Mouse (Mus musculus): ENCODE measurements around the gene Olfr9. TPM values are rescaled to one million over a fixed set of nuclear protein-coding genes. Genes with fewer than 3 reads are reported as not detected.

Olfr9 gene
- 2.8 TPM for total RNA-seq (2023)

GRCm38 (mm10) chr10:128989131-128989530, at the start of gene Olfr9:
Gene Olfr9, plus strand, starts transcription at chr10:128989431.

DNA sequence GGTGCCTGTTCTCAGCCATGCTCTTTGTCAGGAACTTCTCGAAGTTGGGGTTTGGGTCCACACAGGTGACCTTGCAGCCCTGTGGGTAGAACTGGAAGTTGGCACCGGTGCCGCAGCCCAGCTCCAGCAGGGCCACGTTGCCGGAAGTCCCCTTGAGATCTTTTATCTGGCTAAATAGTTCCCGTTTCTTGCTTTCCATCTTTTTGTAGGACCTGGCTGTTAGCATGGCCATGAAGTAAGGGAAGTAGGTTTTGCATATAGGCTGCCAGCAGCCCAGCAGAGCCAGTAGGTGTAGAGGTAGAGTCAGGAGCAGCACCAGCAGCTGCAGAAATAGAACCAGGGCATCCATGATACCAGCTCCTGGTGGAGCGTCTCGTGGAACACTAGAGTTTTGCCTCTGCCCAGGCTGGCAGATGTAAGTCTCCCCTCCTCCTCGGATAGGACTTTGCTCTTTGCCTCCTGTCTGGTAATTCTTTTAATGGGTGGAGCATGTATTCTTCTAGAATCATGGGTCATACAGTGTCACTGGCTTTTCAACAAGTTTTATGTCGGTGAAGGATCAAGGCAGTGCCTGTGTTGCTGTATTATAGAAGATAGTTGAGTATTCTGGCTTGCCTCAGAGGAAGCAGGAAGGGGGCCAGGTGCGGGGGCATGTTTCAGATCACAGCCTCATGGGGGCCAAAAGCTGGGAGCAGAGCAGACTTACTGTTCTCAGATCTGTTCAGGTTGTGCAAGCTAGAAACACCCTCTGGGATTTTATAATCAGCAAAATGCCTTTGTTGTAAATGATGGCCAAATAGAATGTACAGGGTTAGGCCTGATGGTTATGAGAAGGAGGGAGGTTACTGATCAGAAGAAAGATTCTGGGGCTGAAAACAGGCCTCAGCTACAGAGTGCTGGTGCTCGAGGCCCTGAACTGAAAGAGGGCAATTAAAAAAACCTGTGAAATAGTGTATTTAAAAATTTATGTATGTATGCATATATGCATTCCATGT, 28.3 kb upstream of the Olfr9 start, which contains the start of gene Mettl7b:
Gene Mettl7b, minus strand, starts transcription at position 399 of the 995 bp plus-strand sequence.

DNA sequence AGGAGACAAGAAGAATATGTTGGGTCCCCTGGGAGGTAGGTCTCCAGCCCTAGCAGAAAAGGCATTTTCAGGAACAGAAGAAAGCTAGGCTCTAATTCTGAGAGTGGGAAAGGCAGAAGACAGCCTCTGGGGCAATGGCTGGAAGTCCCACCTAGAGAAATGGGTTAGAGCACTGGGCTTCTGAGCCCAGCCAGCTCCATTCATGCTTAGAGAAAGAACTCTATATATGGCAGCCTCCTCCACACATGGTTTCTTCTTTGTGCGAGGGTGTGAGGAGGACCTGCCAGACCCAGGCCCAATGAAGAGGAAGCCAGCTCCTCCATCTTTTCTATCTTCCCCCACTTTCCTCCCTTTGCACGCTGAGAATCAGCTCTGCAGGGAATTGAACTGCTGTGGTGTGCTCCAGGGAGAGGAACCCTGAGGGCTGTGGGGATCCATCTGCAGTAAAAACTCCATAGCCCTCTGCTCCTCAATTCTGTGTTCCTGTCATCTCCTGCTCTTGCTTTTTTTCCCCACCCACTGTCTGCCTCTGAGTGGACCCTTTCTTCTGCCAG, 21.1 kb downstream of the Olfr9 start, which contains the start of gene Olfr763:
Gene Olfr763, plus strand, starts transcription at position 504 of the 554 bp plus-strand sequence.

DNA sequence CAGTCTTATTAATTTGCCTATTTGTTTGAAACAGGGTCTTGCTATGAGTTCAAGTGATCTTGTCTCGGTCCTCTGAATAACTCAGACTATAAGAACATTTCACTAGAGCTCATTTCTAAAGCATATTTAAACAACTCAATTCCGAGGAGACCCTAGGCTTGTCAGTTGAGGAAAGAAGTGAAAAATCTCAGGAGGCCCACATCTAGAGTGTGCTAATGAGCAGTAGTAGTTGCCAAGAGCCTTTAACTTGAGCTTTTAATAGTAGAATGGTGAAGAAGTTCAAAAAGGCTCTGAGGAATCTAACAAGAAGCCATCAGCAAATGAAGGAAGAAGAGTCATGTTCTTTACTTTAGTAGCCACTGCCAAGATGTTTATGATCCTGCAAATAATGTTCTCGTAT, 50.6 kb downstream of the Olfr9 start, which contains the start of gene Olfr764-ps1:
Gene Olfr764-ps1, minus strand, starts transcription at position 101 of the 400 bp plus-strand sequence.

Other genes with a start within 250 kb of the Olfr9 start
- 936 TPM for gene Dgka, start 244.6 kb upstream of the Olfr9 start, total RNA-seq (2023)
- 69.8 TPM for gene Pym1, start 241.5 kb upstream of the Olfr9 start, total RNA-seq (2023)
- 0.83 TPM for gene Mmp19, start 198.5 kb upstream of the Olfr9 start, total RNA-seq (2023)
- gene Dnajc14, start 185.4 kb upstream of the Olfr9 start, total RNA-seq (2023), result 64.0 TPM
- 7.8 TPM for gene Tmem198b, start 185.1 kb upstream of the Olfr9 start, total RNA-seq (2023)
- gene Sarnp, start 172.1 kb upstream of the Olfr9 start, total RNA-seq (2023), result 42.1 TPM
- 16.0 TPM for gene Ormdl2, start 167.8 kb upstream of the Olfr9 start, total RNA-seq (2023)
- gene Gdf11, start 97.7 kb upstream of the Olfr9 start, total RNA-seq (2023), result 11.5 TPM
- gene Cd63, start 88.4 kb upstream of the Olfr9 start, total RNA-seq (2023), result 2.3 TPM
- 12.7 TPM for gene Rdh5, start 66.5 kb upstream of the Olfr9 start, total RNA-seq (2023)
- gene Bloc1s1, start 65.4 kb upstream of the Olfr9 start, total RNA-seq (2023), result 54.9 TPM
- gene Itga7, start 55.6 kb upstream of the Olfr9 start, total RNA-seq (2023), result 8.2 TPM
- gene Mettl7b, start 28.4 kb upstream of the Olfr9 start, total RNA-seq (2023), result not detected
- not detected for gene Olfr763, start 21.4 kb downstream of the Olfr9 start, total RNA-seq (2023)
- not detected for gene Olfr764-ps1, start 50.5 kb downstream of the Olfr9 start, total RNA-seq (2023)
- not detected for gene Olfr765, start 60.6 kb downstream of the Olfr9 start, total RNA-seq (2023)
- not detected for gene Olfr766-ps1, start 79.5 kb downstream of the Olfr9 start, total RNA-seq (2023)
- not detected for gene Olfr767, start 93.5 kb downstream of the Olfr9 start, total RNA-seq (2023)
- not detected for gene Olfr768, start 109.9 kb downstream of the Olfr9 start, total RNA-seq (2023)
- not detected for gene Olfr769, start 128.4 kb downstream of the Olfr9 start, total RNA-seq (2023)
- not detected for gene Olfr770, start 149.6 kb downstream of the Olfr9 start, total RNA-seq (2023)
- not detected for gene Olfr771, start 175.3 kb downstream of the Olfr9 start, total RNA-seq (2023)
- gene Olfr772, start 188.5 kb downstream of the Olfr9 start, total RNA-seq (2023), result not detected
- gene Olfr773, start 198.0 kb downstream of the Olfr9 start, total RNA-seq (2023), result not detected
- not detected for gene Olfr774, start 246.8 kb downstream of the Olfr9 start, total RNA-seq (2023)